Mouse (Mus musculus): Measurements from ENCODE around the gene Ambp. TPM values are rescaled to one million over a fixed set of nuclear protein-coding genes. Genes with fewer than 3 reads are reported as not detected.
A peak's percentile ranks its signal among the peaks of the same experiment; 100 is the strongest.

Gene Ambp
- 2.3 and 22.1 TPM in 2 replicates for polyA plus RNA-seq (2015; fragmentation: Nextera tagmentation; extraction: Ambion mirVana)

- Histone ChIP-seq H3K9me3 (ENCODE audit: control insufficient read depth, low read length) (no peaks in the 10 kb centered on the region), H3K4me2 (ENCODE audit: low read depth, low read length) (no peak within 1 kb of the TSS), H3K27ac (ENCODE audit: low read length) (no peak within 1 kb of the TSS), H3K4me3 (ENCODE audit: low read length) (no peak within 1 kb of the TSS), H3K27me3 (ENCODE audit: control insufficient read depth, insufficient read depth, low read depth, low read length) (no peaks in the 10 kb centered on the region), H3K4me1 (replicated peaks; ENCODE audit: control insufficient read depth, insufficient read depth, low read length) (peaks cover 9% of the 10 kb centered on the region), H3K9ac (ENCODE audit: low read length) (no peak within 1 kb of the TSS), H3K36me3 (ENCODE audit: control insufficient read depth, insufficient read depth, low read length) (no peaks in the 10 kb centered on the region)
- ATAC-seq (ENCODE audit: low read depth) = no peak
- WGBS = 57% methylated on average over 5 of the region's 5 CpGs
Measured at GRCm38 (mm10) chr4:63154699-63155098, at the start of gene Ambp. Gene Ambp, minus strand, starts transcription at chr4:63154799.

- H3K4me3 ChIP-seq (ENCODE audit: low read length) = no peak overlapping the region
- no peak overlapping the region for H3K27ac ChIP-seq (ENCODE audit: low read length)
- no peak overlapping the region for H3K4me2 ChIP-seq (ENCODE audit: low read depth, low read length)
- no peaks in the 10 kb centered on the region for H3K36me3 ChIP-seq (ENCODE audit: control insufficient read depth, insufficient read depth, low read length)
- ATAC-seq (ENCODE audit: low read depth) = no peak
- no peaks in the 10 kb centered on the region for H3K9me3 ChIP-seq (ENCODE audit: control insufficient read depth, low read length)
- WGBS = 82% methylated on average over 7 of the region's 7 CpGs
- H3K4me1 ChIP-seq (replicated peaks; ENCODE audit: control insufficient read depth, insufficient read depth, low read length) = peaks cover 5% of the 10 kb centered on the region; the same call in 1 of the 2 replicates
- H3K27me3 ChIP-seq (ENCODE audit: control insufficient read depth, insufficient read depth, low read depth, low read length) = no peaks in the 10 kb centered on the region
- no peak overlapping the region for H3K9ac ChIP-seq (ENCODE audit: low read length)
Measured at GRCm38 (mm10) chr4:63203874-63204273, 49.3 kb upstream of the Ambp start.

GRCm38 (mm10) chr4:63199366-63199765, 44.8 kb upstream of the Ambp start:
- H3K27me3 ChIP-seq (ENCODE audit: control insufficient read depth, insufficient read depth, low read depth, low read length) = no peaks in the 10 kb centered on the region
- no peak overlapping the region for H3K4me3 ChIP-seq (ENCODE audit: low read length)
- no peaks in the 10 kb centered on the region for H3K4me1 ChIP-seq (replicated peaks; ENCODE audit: control insufficient read depth, insufficient read depth, low read length)
- H3K36me3 ChIP-seq (ENCODE audit: control insufficient read depth, insufficient read depth, low read length) = no peaks in the 10 kb centered on the region
- H3K27ac ChIP-seq (ENCODE audit: low read length) = no peak overlapping the region
- no peak overlapping the region for H3K4me2 ChIP-seq (ENCODE audit: low read depth, low read length)
- no peak for ATAC-seq (ENCODE audit: low read depth)
- H3K9ac ChIP-seq (ENCODE audit: low read length) = no peak overlapping the region
- H3K9me3 ChIP-seq (ENCODE audit: control insufficient read depth, low read length) = no peaks in the 10 kb centered on the region
- WGBS = 79% methylated on average over 5 of the region's 5 CpGs

GRCm38 (mm10) chr4:63194366-63194765, 39.8 kb upstream of the Ambp start:
- H3K9me3 ChIP-seq (ENCODE audit: control insufficient read depth, low read length) = no peaks in the 10 kb centered on the region
- peaks cover 3% of the 10 kb centered on the region; the same call in 1 of the 2 replicates for H3K4me1 ChIP-seq (replicated peaks; ENCODE audit: control insufficient read depth, insufficient read depth, low read length)
- peak; percentile 43; the same call in 1 of the 2 replicates for ATAC-seq (ENCODE audit: low read depth)
- H3K9ac ChIP-seq (ENCODE audit: low read length) = no peak overlapping the region
- H3K4me3 ChIP-seq (ENCODE audit: low read length) = no peak overlapping the region
- no peaks in the 10 kb centered on the region for H3K36me3 ChIP-seq (ENCODE audit: control insufficient read depth, insufficient read depth, low read length)
- no peak overlapping the region for H3K4me2 ChIP-seq (ENCODE audit: low read depth, low read length)
- no peaks in the 10 kb centered on the region for H3K27me3 ChIP-seq (ENCODE audit: control insufficient read depth, insufficient read depth, low read depth, low read length)
- WGBS = 45% methylated on average over 2 of the region's 2 CpGs
- no peak overlapping the region for H3K27ac ChIP-seq (ENCODE audit: low read length)

GRCm38 (mm10) chr4:63191641-63192040, 37.0 kb upstream of the Ambp start:
- Histone ChIP-seq H3K4me2 (ENCODE audit: low read depth, low read length) (no peak overlapping the region), H3K27me3 (ENCODE audit: control insufficient read depth, insufficient read depth, low read depth, low read length) (no peaks in the 10 kb centered on the region), H3K4me3 (ENCODE audit: low read length) (no peak overlapping the region), H3K27ac (ENCODE audit: low read length) (no peak overlapping the region), H3K9me3 (ENCODE audit: control insufficient read depth, low read length) (no peaks in the 10 kb centered on the region), H3K36me3 (ENCODE audit: control insufficient read depth, insufficient read depth, low read length) (no peaks in the 10 kb centered on the region), H3K9ac (ENCODE audit: low read length) (no peak overlapping the region), H3K4me1 (replicated peaks; ENCODE audit: control insufficient read depth, insufficient read depth, low read length) (peaks cover 6% of the 10 kb centered on the region; the same call in 1 of the 2 replicates)
- 26% methylated on average over 5 of the region's 5 CpGs for WGBS
- no peak for ATAC-seq (ENCODE audit: low read depth)

GRCm38 (mm10) chr4:63186281-63186870, 31.8 kb upstream of the Ambp start:
- WGBS = 44% methylated on average over 21 of the region's 21 CpGs
- Histone ChIP-seq H3K4me3 (ENCODE audit: low read length) (no peak overlapping the region), H3K9me3 (ENCODE audit: control insufficient read depth, low read length) (no peaks in the 10 kb centered on the region), H3K4me2 (ENCODE audit: low read depth, low read length) (no peak overlapping the region), H3K4me1 (replicated peaks; ENCODE audit: control insufficient read depth, insufficient read depth, low read length) (peaks cover 15% of the 10 kb centered on the region), H3K9ac (ENCODE audit: low read length) (no peak overlapping the region), H3K27me3 (ENCODE audit: control insufficient read depth, insufficient read depth, low read depth, low read length) (no peaks in the 10 kb centered on the region), H3K27ac (ENCODE audit: low read length) (peak overlapping the region; percentile 95), H3K36me3 (ENCODE audit: control insufficient read depth, insufficient read depth, low read length) (no peaks in the 10 kb centered on the region)
- peak; percentile 93 for ATAC-seq (ENCODE audit: low read depth)

GRCm38 (mm10) chr4:63181556-63181955, 27.0 kb upstream of the Ambp start:
- Histone ChIP-seq H3K27me3 (ENCODE audit: control insufficient read depth, insufficient read depth, low read depth, low read length) (no peaks in the 10 kb centered on the region), H3K36me3 (ENCODE audit: control insufficient read depth, insufficient read depth, low read length) (no peaks in the 10 kb centered on the region), H3K4me1 (replicated peaks; ENCODE audit: control insufficient read depth, insufficient read depth, low read length) (peaks cover 9% of the 10 kb centered on the region), H3K4me3 (ENCODE audit: low read length) (no peak overlapping the region), H3K27ac (ENCODE audit: low read length) (no peak overlapping the region), H3K4me2 (ENCODE audit: low read depth, low read length) (no peak overlapping the region), H3K9ac (ENCODE audit: low read length) (no peak overlapping the region), H3K9me3 (ENCODE audit: control insufficient read depth, low read length) (no peaks in the 10 kb centered on the region)
- peak; percentile 45; the same call in 1 of the 2 replicates for ATAC-seq (ENCODE audit: low read depth)
- WGBS = 3% methylated on average over 5 of the region's 5 CpGs

GRCm38 (mm10) chr4:63171969-63172685, 17.5 kb upstream of the Ambp start, which contains the start of gene Kif12:
Gene Kif12, minus strand, starts transcription at chr4:63172131.
- WGBS = 42% methylated on average over 4 of the region's 4 CpGs
- Histone ChIP-seq H3K4me1 (replicated peaks; ENCODE audit: control insufficient read depth, insufficient read depth, low read length) (no peaks in the 10 kb centered on the region; the same call in 1 of the 2 replicates), H3K4me2 (ENCODE audit: low read depth, low read length) (peak within 1 kb of the TSS; percentile 39), H3K9ac (ENCODE audit: low read length) (peak within 1 kb of the TSS; percentile 45), H3K36me3 (ENCODE audit: control insufficient read depth, insufficient read depth, low read length) (no peaks in the 10 kb centered on the region), H3K27ac (ENCODE audit: low read length) (peak within 1 kb of the TSS; percentile 55), H3K9me3 (ENCODE audit: control insufficient read depth, low read length) (peaks cover 2% of the 10 kb centered on the region; the same call in 1 of the 2 replicates), H3K4me3 (ENCODE audit: low read length) (peak within 1 kb of the TSS; percentile 26), H3K27me3 (ENCODE audit: control insufficient read depth, insufficient read depth, low read depth, low read length) (0 out of 2 replicates have a peak, but pooled peaks cover 2% of the 10 kb centered on the region)
- ATAC-seq (ENCODE audit: low read depth) = peak; percentile 80

- H3K4me3 ChIP-seq (ENCODE audit: low read length) = peak overlapping the region; percentile 26
- H3K9me3 ChIP-seq (ENCODE audit: control insufficient read depth, low read length) = peaks cover 2% of the 10 kb centered on the region; the same call in 1 of the 2 replicates
Measured at GRCm38 (mm10) chr4:63171122-63171521, 16.5 kb upstream of the Ambp start.

More at GRCm38 (mm10) chr4:63171122-63171521, 16.5 kb upstream of the Ambp start:
- Histone ChIP-seq H3K4me2 (ENCODE audit: low read depth, low read length) (peak overlapping the region; percentile 39), H3K27ac (ENCODE audit: low read length) (no peak overlapping the region), H3K36me3 (ENCODE audit: control insufficient read depth, insufficient read depth, low read length) (no peaks in the 10 kb centered on the region), H3K9ac (ENCODE audit: low read length) (peak overlapping the region; percentile 45), H3K4me1 (replicated peaks; ENCODE audit: control insufficient read depth, insufficient read depth, low read length) (no peaks in the 10 kb centered on the region; the same call in 1 of the 2 replicates), H3K27me3 (ENCODE audit: control insufficient read depth, insufficient read depth, low read depth, low read length) (0 out of 2 replicates have a peak, but pooled peaks cover 2% of the 10 kb centered on the region)
- 32% methylated on average over 24 of the region's 24 CpGs for WGBS
- ATAC-seq (ENCODE audit: low read depth) = peak; percentile 49

Measured in lung, embryonic 16.5 days (tissue).